Mouse (Mus musculus) kidney, adult 8-10 months (tissue): ENCODE results near the gene Eif2ak3.

Experiments used
- DNase-seq, 2 experiments: peaks; one replicate each; pipeline ENCODE4 v3.0.0; 2022

The Eif2ak3 gene

GRCm38 (mm10) chr6:70903689-70904088 is 59.4 kb downstream of the Eif2ak3 start:
- DNase-seq: no peak

DNA sequence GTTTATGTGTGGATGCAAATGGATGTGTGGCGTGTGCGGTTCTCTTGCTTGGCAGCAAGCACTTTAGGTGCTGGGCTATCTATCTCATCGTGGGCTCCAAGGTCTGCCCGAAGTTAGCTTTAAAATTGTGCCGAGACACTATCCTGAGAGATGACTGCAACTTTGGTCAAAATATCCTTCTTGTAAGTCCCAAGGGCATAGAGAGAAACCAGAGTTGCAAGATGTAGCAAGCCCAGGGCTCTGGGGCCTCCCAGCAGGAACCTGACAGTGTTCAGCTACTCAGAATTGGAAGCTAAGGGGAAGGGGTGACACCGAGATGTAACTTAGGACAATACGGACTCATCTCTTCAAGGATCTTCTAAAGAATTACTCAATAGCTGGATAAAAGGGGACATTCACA is 65.3 kb downstream of the Eif2ak3 start:
- DNase-seq: no peak

DNA sequence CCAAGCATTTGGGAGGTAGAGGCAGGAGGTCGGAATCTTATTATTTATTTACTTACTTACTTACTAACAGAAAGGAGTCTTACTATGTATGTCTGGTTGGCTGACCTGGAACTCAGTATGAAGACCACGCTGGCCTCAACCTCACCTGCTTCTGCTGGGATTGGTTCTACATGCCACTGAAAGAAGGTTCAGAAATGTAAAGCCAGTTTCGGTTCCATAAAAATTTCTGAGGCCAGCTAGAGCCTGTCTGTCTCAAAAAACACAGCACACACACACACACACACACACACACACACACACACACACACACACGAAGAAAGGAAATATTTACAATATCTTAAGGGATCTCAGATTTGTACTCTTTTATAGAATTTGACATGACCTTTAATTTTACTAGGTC is 66.0 kb downstream of the Eif2ak3 start:
- DNase-seq: no peak

- peak in 1 of 2 experiments; percentile 13 for DNase-seq
These were observed 67.5 kb downstream of the Eif2ak3 start for GRCm38 (mm10) chr6:70911668-70912395.

- DNase-seq: no peak
These were observed 68.1 kb downstream of the Eif2ak3 start for GRCm38 (mm10) chr6:70912396-70912765.

DNA sequence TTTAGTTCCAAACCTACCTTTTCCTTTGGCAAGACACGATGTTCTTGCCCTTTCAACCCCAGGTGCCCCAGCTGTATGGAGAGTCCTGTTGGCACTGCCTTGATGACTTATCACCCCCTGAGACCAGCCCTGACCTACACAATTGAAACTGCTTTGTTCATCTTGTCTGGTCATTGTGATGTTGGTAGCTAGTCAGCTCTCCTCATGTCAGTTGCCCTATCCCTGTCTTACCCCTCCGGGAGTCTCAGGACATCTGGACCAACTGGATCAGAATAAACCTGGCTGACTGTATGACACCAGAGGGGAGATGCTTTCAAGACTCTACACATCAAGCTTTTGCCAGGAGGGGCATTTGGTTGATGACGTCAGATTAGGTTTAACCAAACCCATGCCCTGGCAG is 74.5 kb downstream of the Eif2ak3 start, which contains the start of gene Tex37:
Tex37 (minus strand) TSS at position 101 of the 400 bp plus-strand sequence.
- no peak for DNase-seq

GRCm38 (mm10) chr6:70921274-70922074 is 77.2 kb downstream of the Eif2ak3 start:
- DNase-seq: peak; percentile 9 to 47

DNA sequence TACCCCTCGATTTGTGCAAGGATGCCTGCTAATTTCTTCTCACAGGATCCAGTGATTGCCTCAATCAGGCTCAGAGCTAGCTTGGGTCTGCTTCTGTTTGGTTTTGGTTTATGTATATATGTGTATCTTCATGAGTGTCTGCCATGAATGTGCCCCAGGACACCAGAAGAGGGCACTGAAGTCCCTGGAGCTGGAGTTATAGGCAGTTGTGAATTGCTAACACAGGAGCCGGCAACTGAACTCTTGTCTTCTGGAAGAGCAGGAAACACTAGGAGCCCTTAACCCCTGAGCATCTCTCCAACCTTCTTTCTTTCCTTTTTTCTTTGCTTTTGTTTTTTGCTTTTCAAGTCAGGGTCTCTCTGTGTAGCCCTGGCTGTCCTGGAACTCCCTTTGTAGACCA is 87.5 kb downstream of the Eif2ak3 start:
- DNase-seq: no peak

DNA sequence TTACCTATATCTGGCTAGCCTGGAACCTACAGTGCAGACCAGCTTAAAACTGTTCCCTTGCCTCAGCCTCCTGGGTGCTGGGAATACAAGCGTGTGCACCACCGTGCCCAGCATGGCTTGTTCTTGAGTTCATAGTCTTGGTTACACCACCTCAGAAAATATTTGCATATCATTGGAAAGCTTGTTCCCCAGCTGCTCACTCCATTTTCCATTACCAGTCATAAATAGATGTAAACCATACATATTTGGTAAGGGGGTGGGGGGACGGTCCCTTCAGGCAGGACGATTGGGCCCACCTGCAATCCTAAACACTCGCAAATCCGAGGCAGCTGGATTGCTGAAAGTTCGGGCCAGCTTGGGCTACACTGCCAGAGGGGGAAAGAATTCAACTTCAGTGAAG is 109.0 kb downstream of the Eif2ak3 start:
- DNase-seq: no peak

GRCm38 (mm10) chr6:70954040-70954439 is 109.7 kb downstream of the Eif2ak3 start:
- DNase-seq: peak; percentile 24 to 54
